Mouse (Mus musculus) E14TG2a.4 (cell line): ENCODE measurements around the gene Kin.

Experiments
- CTCF ChIP-seq: conservative IDR thresholded peaks from 2 replicates; pipeline ENCODE4 v1.5.1; 2014; ENCODE audit warnings: low read length
- POU5F1 ChIP-seq: IDR thresholded peaks from 2 replicates; pipeline ENCODE4 v1.6.1; 2014; ENCODE audit warnings: low read length, borderline replicate concordance

- TF ChIP-seq CTCF, result no peak
- no peak for TF ChIP-seq POU5F1
These were observed 21.6 kb upstream of the Kin start for GRCm38 (mm10) chr2:10058836-10059235.
